Mouse (Mus musculus) liver, adult (tissue): ENCODE results near the gene Borcs8.

Experiments used
- GATA4 ChIP-seq: IDR thresholded peaks from 2 replicates; pipeline ENCODE4 v1.6.1; 2014; ENCODE audit warnings: mild to moderate bottlenecking, low read length; ENCODE audit not compliant: insufficient replicate concordance

Borcs8 gene

GRCm38 (mm10) chr8:70129309-70129952 lies 9.9 kb upstream of the Borcs8 start:
- TF ChIP-seq GATA4, result no peak

GRCm38 (mm10) chr8:70130066-70130465 lies 9.2 kb upstream of the Borcs8 start:
- no peak for TF ChIP-seq GATA4

DNA sequence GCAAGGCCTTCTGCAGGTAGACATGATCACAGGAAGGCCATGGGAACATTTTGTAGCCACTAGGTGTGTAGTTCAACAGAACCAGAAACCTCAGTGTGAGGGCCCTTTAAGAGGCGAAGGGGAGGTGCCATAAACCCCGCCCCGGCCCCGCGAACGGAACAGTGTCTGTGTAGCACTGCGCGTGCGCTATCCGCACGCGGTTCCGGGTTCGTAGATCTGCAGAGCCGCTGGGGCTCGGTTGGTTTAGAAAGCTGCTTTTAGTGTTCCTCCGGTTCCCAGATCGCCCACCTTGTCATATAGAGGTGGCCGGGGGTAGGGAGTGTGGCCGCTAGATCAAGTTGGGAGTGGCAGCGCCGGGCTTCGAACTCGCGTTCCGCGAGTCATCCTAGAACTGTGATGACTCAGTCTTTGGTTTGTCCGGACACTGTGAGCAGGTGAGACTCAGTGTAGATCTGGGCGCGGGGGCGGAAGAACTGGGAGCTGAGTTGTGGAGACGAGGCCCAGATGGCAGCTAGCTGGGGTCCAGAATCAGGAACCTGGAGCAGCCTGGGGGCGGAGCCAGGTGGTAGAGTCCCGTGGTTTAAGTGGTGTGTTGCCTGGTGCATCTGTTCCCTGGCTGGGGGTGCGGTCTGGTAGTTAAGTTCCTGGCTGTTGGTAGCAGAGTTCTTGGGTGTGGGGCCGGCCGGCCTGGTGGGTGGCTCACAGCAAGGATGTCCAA lies 8.0 kb upstream of the Borcs8 start, which contains the start of gene Nr2c2ap:
TSS of gene Nr2c2ap (plus strand) at position 168 of the 718 bp plus-strand sequence.
- TF ChIP-seq GATA4, result peak; percentile 10; the same call in 1 of the 2 replicates

- no peak for TF ChIP-seq GATA4
Measured at GRCm38 (mm10) chr8:70134086-70134485, 5.2 kb upstream of the Borcs8 start.

DNA sequence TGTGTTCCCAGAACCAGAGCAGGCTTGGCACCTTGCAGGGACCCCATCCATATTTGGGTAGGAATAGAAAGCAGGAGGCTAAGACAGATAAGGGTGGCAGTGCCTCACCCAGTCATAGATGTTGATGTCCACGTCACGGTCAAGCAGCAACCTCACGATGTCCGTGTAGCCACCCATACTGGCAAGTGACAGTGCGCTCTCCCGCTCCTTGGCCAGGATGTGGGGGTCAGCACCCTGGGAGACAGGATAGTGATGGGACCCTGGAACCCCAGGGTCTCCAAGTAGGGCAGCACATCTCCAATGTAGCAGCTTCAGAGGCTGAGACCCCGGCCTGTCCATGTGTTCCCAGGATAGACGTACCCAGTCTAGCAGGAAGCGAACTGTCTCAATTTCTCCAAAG lies 4.4 kb upstream of the Borcs8 start:
- TF ChIP-seq GATA4, result no peak

DNA sequence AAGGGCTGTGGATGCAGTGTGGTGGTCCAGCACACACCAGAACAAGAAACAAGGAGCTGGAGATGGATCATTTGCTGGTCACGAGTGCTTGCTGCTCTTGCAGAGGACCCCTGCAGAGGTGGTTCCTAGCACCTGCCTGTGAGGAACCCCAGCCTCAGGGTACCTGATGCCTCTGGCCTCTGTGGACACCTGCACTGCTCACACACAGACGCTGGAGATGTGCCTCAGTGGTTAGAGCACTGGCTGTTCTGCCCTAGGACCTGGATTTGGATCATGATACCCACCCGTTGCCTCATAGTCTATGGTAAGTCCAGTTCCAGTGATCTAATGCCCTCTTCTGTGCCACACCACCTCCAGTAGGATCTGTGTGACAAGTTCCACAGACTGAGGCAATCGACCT lies 2.7 kb upstream of the Borcs8 start:
- no peak for TF ChIP-seq GATA4

DNA sequence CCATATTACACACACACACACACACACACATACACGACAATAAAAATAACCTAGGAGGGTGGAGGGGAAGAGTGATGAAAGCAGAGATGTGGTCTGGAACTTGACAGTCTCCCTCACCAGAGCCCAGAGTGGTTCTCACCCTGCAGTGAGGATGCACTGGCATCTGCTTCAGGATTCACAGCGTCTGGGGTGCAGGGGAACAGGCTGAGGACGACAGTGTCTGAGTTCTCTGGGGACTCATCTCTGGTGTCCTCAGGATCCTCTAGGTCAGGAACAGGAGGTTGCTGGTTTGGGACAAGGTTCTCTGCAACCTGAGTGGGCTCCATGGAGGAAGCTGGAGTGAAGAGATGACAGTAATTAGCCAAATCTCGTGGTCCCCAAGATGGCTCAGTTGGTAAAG lies 1.4 kb upstream of the Borcs8 start:
- no peak for TF ChIP-seq GATA4

DNA sequence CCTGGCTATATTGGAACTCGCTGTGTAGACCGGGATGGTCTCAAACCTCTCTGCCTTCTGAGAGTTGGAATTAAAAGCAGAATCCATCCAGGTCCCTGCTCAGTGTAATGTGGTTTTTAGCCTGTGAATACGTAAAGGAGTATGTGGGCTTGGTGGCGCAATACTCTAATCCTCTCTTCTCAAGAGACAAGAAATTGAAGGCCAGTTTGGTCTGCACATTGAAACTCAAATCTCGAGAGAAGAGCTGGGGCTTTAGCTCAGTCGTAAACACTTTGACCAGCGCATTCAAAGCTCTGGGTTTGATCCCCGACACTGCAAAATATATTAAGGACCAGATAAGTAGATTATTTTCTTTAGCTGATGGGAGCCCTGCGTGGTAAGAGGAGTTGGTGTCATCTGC lies 682 bp downstream of the Borcs8 start:
- no peak for TF ChIP-seq GATA4

DNA sequence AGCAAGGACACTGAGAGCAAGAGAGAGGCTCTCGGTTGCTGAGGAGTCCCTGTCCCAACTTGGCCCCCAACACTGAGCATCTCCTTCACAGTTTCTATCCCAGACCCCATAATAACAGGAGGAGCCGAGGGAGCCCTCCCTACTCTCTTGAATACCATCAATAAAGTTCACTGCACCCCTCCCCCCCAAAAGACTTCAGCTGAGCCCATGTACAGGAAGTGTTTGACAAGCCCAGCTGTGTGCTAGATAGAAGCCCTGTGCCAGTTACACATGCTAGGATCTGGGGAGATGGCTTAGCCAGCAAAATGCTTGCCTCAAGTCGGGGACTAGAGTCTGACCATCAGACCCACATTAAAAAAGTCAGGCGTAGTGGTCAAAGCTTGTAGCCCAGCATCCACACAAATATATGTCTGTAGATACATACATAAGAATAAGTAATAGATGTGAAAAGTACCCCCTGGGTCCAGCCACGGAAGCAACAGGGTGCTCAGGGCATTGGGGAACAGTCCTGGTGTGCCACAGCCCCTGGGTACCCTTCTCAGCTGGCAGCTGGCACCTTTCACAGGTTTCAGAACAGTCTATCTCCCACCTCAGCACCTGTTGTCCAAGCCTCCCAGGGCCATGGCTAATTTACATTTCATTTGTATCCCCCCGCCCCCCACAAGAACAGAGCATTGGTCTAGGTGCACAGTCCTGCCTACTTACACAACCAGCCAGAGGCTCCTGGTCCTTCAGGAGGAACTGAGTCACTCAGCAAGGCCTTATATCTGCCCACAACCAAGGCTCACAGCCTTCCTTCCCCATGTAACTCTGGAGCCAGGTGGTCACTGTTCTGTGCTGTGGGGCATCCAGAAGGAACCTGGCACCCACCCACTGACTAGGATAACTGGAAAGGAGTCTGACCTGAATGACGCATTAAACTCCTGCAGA lies 8.6 kb downstream of the Borcs8 start:
- no peak for TF ChIP-seq GATA4

DNA sequence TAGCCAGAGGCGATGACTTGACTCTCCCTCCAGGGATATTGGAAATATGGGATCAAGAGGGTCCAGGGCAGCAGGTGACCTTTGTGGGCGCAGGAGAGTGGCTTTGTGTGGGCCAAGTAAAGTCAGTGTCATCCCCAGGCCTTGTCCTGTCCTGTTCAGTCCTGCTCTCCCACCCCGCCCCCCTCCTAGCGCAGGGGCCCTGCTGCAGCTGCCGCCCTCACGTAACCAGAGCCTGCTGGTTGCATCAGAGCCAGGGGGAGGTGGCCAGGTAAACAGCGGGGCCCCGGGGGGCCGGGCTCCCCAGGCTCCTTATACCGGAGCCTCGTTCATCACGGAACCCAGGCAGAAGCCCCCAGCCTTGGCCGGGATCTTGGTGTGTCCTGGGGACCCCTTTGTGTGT lies 10.9 kb downstream of the Borcs8 start:
- no peak for TF ChIP-seq GATA4

- TF ChIP-seq GATA4, result no peak
Measured at GRCm38 (mm10) chr8:70152537-70153257, 13.4 kb downstream of the Borcs8 start.

DNA sequence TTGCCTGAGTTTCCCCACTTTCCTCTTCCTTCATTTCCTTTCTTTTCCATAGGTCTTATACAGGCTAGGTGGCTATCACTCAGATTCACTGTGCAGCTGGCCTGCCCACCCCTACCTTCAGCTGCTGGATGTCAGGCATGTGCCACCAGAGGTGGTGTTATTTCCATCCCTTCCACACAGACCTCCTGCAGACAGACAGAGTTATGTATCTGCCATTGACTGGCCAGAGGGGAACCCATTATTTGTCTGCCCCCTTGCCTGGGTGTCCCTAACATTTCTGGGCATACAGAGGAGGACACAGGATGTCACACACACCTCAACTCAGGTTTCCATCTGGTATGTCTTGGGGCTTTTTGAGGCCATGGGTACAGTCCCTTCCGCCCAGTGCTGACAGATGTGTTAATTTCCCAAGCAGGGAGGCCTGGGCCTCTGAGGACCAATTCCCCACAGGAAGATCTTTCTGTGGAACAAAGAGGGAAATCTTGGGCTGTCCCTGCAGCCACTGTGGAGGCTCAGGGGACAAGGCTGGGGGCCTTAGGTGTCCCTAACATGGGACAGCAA lies 18.0 kb downstream of the Borcs8 start:
- TF ChIP-seq GATA4, result no peak

GRCm38 (mm10) chr8:70158069-70158853 lies 19.0 kb downstream of the Borcs8 start:
- no peak for TF ChIP-seq GATA4

DNA sequence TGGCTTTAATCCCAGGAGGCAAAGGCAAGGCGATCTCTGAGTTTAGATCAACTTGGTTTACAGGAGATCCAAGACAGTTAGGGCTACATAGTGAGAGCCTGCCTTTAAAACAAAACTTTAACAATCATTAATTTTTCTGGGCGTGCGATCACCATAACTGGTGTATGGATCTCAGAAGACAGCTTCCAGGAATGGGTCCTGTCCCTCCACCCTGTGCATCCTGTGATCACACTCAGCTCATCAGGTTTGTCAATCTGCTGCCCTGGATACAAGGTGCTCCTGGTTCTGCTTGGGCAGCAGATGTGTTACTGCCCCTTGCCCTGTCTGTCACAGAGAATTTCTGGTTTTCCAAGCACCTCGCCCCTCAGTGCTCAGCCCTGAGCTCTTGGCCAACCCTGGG lies 19.9 kb downstream of the Borcs8 start:
- TF ChIP-seq GATA4, result no peak
